Mouse (Mus musculus): ENCODE data around the gene Proz. TPM values are rescaled to one million over a fixed set of nuclear protein-coding genes. Genes with fewer than 3 reads are reported as not detected.
A peak's percentile ranks its signal among the peaks of the same experiment; 100 is the strongest.

The Proz gene
- polyA plus RNA-seq, 1 experiment, result 0.70 TPM

DNA sequence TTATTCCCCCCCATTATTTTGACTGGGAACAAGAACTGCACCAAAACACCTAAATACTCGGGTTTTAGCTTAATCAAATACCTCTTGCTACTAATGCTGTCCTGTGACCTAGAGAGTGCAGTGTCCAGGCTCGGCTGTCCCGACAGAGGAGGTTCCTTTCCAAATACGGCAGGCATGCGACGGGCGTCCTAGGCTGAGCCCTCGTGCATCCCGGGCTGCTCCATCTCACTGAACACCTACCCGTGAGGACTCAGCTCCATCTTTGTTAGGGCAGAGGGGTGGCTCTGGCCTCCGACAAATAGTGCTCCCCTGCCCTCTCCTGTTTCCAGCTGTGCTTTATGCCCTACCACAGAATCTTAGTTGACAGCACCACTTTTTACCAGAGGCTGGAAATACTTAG lies 51.2 kb downstream of the Proz start:
- H3K4me3 ChIP-seq (replicated peaks; ENCODE audit: control insufficient read depth, low read depth, low read length), result no peak overlapping the region
- 90% methylated on average over 11 of the region's 11 CpGs for WGBS
- H3K27ac ChIP-seq (ENCODE audit: control insufficient read depth, insufficient read depth, low read depth, low read length, poor library complexity), result no peak overlapping the region
- no peaks in the 10 kb centered on the region; the same call in 1 of the 2 replicates for H3K4me1 ChIP-seq (ENCODE audit: control insufficient read depth, insufficient read depth, low read length)
- TF ChIP-seq CTCF (IDR thresholded peaks at IDR 0.05; ENCODE audit: control insufficient read depth, insufficient read depth, low read length) (no peak), POLR2A (IDR thresholded peaks at IDR 0.05; ENCODE audit: borderline replicate concordance, control insufficient read depth, low read depth, low read length) (no peak)

DNA sequence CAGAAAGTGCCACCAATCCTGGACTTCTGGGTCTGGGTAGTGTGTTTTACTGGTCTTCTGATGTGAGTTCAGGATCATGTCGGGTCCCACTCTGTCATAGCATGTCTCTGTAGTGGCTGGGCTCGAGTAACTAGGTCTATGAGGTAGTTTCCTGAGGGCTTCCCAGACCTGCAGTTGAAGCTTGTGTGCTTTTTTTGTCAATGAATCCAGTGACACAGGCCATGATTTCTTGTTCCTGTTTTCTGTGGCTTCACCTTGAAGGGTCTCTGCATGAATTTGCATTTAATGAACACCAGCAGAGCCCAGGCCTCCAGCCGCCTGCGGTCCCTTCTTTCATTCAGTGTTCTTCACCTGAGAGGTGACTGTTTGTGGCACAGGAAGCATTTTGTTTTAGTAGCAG lies 52.5 kb downstream of the Proz start:
- Histone ChIP-seq H3K27ac (ENCODE audit: control insufficient read depth, insufficient read depth, low read depth, low read length, poor library complexity) (no peak overlapping the region), H3K4me1 (ENCODE audit: control insufficient read depth, insufficient read depth, low read length) (no peaks in the 10 kb centered on the region; the same call in 1 of the 2 replicates), H3K4me3 (replicated peaks; ENCODE audit: control insufficient read depth, low read depth, low read length) (no peak overlapping the region)
- WGBS, result 46% methylated on average over 4 of the region's 4 CpGs
- TF ChIP-seq CTCF (IDR thresholded peaks at IDR 0.05; ENCODE audit: control insufficient read depth, insufficient read depth, low read length), result no peak
- no peak for TF ChIP-seq POLR2A (IDR thresholded peaks at IDR 0.05; ENCODE audit: borderline replicate concordance, control insufficient read depth, low read depth, low read length)

DNA sequence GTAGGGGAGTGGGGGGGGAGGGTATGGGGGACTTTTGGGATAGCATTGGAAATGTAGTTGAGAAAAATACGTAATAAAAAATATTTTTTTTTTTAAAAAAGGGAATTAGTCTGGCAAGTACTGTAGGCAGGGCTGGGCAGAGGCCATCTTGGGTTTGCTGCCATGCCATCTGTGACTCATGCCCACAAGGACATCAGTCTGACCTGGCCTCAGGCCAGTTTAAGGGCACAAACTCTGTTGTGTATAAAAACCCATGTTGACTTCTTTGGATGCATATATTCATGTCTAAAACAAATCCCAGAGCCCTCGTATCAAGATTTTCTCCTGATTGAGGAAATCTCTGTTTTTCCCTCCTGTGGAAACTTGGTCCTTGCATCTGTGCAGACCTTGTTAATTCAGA lies 56.4 kb downstream of the Proz start:
- 94% methylated on average over 2 of the region's 2 CpGs for WGBS
- TF ChIP-seq POLR2A (IDR thresholded peaks at IDR 0.05; ENCODE audit: borderline replicate concordance, control insufficient read depth, low read depth, low read length) (no peak), CTCF (IDR thresholded peaks at IDR 0.05; ENCODE audit: control insufficient read depth, insufficient read depth, low read length) (no peak)

DNA sequence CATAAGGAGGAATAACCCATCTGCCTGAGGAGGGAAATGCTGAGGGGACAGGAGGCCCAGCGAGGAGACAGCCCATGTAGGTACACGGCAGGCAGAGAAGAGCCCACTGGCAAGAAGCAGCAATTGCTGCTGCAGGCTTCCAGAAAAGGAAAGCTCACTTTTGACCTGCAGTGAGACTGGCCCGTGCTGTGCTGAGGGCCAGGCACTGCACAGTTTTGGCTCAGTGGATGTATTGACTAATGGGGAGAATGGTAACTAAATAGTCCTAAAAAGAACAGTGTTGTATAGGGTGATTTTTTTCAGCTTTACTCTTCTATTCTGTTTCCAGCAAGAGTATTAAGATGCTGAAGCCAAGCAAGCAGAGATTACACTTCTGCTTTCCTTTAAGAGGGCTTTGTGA lies 57.8 kb downstream of the Proz start:
- Histone ChIP-seq H3K27ac (ENCODE audit: control insufficient read depth, insufficient read depth, low read depth, low read length, poor library complexity) (no peak overlapping the region), H3K4me3 (replicated peaks; ENCODE audit: control insufficient read depth, low read depth, low read length) (no peak overlapping the region), H3K4me1 (ENCODE audit: control insufficient read depth, insufficient read depth, low read length) (no peaks in the 10 kb centered on the region; the same call in 1 of the 2 replicates)
- 85% methylated on average over 3 of the region's 3 CpGs for WGBS
- no peak for TF ChIP-seq CTCF (IDR thresholded peaks at IDR 0.05; ENCODE audit: control insufficient read depth, insufficient read depth, low read length)
- no peak for TF ChIP-seq POLR2A (IDR thresholded peaks at IDR 0.05; ENCODE audit: borderline replicate concordance, control insufficient read depth, low read depth, low read length)

More for the DNA sequence above, 56.4 kb downstream of the Proz start:
- Histone ChIP-seq H3K27ac (ENCODE audit: control insufficient read depth, insufficient read depth, low read depth, low read length, poor library complexity) (no peak overlapping the region), H3K4me1 (ENCODE audit: control insufficient read depth, insufficient read depth, low read length) (no peaks in the 10 kb centered on the region; the same call in 1 of the 2 replicates), H3K4me3 (replicated peaks; ENCODE audit: control insufficient read depth, low read depth, low read length) (no peak overlapping the region)

DNA sequence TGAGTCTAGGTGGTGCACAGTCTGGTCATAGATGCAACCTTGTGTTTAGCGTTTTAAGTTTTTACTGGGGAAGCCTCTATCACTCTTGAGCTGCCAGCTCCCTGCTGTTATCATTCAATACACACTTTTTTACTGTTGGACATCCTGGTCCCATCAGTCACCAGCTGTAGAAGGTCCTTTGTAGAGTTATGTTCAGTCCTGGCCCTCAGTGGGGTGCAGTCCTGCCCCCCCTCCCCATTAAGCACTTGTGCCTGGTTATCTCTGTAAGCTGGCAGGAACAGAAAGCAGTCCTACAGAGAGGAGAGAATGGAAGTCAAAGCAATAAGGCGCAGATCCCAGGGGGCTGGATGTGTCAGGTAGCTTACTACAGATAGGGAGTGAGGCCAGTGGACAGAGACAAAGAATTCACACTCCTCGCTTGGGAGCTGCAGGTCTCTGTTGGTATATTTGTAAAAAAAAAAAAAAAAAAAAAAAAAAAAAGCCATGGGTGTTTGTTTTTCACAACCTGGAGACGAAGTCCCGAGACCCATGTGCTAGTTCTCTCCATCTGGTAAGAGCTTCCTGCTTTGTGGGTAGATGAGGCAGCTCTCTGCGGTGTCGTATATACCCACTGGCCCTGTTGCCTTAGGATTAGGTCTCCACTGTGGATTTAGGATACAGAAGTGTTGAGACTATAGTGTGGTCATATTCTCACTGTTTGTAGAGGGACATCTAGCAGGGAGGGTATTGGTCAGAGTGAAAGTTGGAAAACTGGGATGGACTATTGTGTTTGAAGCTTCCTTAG lies 60.4 kb downstream of the Proz start:
- Histone ChIP-seq H3K27ac (ENCODE audit: control insufficient read depth, insufficient read depth, low read depth, low read length, poor library complexity) (peak overlapping the region; percentile 39), H3K4me3 (replicated peaks; ENCODE audit: control insufficient read depth, low read depth, low read length) (no peak overlapping the region), H3K4me1 (ENCODE audit: control insufficient read depth, insufficient read depth, low read length) (no peaks in the 10 kb centered on the region; the same call in 1 of the 2 replicates)
- 34% methylated on average over 7 of the region's 7 CpGs for WGBS
- TF ChIP-seq POLR2A (IDR thresholded peaks at IDR 0.05; ENCODE audit: borderline replicate concordance, control insufficient read depth, low read depth, low read length), result no peak
- TF ChIP-seq CTCF (IDR thresholded peaks at IDR 0.05; ENCODE audit: control insufficient read depth, insufficient read depth, low read length), result no peak

DNA sequence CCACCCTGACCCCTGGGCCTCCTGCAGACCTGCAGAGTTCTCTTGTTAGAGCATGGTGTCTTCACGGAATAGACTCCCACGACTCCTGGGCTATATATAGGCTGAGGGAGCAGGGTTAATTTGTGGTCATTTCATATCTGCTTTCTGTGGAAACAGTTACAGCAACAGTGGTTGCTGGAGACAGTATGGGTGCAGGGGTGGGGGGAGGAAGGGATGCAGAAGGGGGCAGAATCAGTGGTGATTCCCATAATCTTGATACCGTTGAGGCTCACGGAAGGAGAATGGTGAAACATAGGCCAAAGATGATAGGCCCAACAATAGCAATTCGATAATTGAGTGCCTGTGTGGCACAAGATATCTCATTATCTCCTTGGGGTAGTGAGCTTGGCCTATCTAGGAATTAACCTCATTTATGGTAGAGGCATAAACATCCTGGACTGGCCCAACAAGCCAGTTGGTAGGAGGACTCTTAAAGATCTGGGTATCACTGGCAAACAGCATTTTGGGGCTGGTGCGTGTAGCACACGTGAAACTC lies 62.2 kb downstream of the Proz start:
- Histone ChIP-seq H3K27ac (ENCODE audit: control insufficient read depth, insufficient read depth, low read depth, low read length, poor library complexity) (no peak overlapping the region), H3K4me1 (ENCODE audit: control insufficient read depth, insufficient read depth, low read length) (no peaks in the 10 kb centered on the region; the same call in 1 of the 2 replicates), H3K4me3 (replicated peaks; ENCODE audit: control insufficient read depth, low read depth, low read length) (no peak overlapping the region)
- WGBS, result 63% methylated on average over 7 of the region's 7 CpGs
- TF ChIP-seq CTCF (IDR thresholded peaks at IDR 0.05; ENCODE audit: control insufficient read depth, insufficient read depth, low read length) (no peak), POLR2A (IDR thresholded peaks at IDR 0.05; ENCODE audit: borderline replicate concordance, control insufficient read depth, low read depth, low read length) (no peak)

DNA sequence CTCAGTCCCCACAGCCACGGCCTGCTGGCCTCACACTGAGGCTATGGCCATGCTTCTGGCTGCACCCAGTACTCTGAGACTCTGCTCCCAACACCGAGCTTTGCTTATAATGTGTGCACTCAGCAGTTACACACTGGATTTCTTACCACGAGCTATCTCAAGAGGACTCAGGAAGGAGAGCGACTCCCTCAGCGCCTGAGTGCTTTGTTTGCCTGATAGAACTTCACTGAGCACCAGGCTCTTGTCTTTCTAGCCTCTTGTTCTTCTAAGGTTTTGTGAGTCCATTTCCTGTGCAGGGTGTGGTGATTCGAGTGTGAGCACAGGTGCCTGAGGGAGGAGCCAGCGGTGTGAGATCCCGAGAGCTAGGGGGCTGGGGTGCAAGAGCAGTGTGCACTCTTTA lies 64.2 kb downstream of the Proz start:
- 87% methylated on average over 8 of the region's 8 CpGs for WGBS
- H3K27ac ChIP-seq (ENCODE audit: control insufficient read depth, insufficient read depth, low read depth, low read length, poor library complexity), result no peak overlapping the region
- no peak overlapping the region for H3K4me3 ChIP-seq (replicated peaks; ENCODE audit: control insufficient read depth, low read depth, low read length)
- H3K4me1 ChIP-seq (ENCODE audit: control insufficient read depth, insufficient read depth, low read length), result no peaks in the 10 kb centered on the region; the same call in 1 of the 2 replicates
- TF ChIP-seq CTCF (IDR thresholded peaks at IDR 0.05; ENCODE audit: control insufficient read depth, insufficient read depth, low read length) (no peak), POLR2A (IDR thresholded peaks at IDR 0.05; ENCODE audit: borderline replicate concordance, control insufficient read depth, low read depth, low read length) (no peak)

Other genes with a start within 250 kb of the Proz start
- gene Mcf2l, start 187.1 kb upstream of the Proz start, polyA plus RNA-seq (2011; ENCODE audit: insufficient read depth, insufficient read length, low replicate concordance, missing spikeins), result 8.8 and 17.3 TPM in 2 replicates
- 0.86 and 1.3 TPM in 2 replicates for gene F7, start 34.9 kb upstream of the Proz start, polyA plus RNA-seq (2011; ENCODE audit: insufficient read depth, insufficient read length, low replicate concordance, missing spikeins)
- gene F10, start 23.6 kb upstream of the Proz start, polyA plus RNA-seq (2011; ENCODE audit: insufficient read depth, insufficient read length, low replicate concordance, missing spikeins), result 8.0 and 27.9 TPM in 2 replicates
- 16.6 and 19.1 TPM in 2 replicates for gene Pcid2, start 44.5 kb downstream of the Proz start, polyA plus RNA-seq (2011; ENCODE audit: insufficient read depth, insufficient read length, low replicate concordance, missing spikeins)
- gene Cul4a, start 44.7 kb downstream of the Proz start, polyA plus RNA-seq (2011; ENCODE audit: insufficient read depth, insufficient read length, low replicate concordance, missing spikeins), result 54.9 and 73.7 TPM in 2 replicates
- 61.3 and 127 TPM in 2 replicates for gene Lamp1, start 98.2 kb downstream of the Proz start, polyA plus RNA-seq (2011; ENCODE audit: insufficient read depth, insufficient read length, low replicate concordance, missing spikeins)
- gene Grtp1, start 139.7 kb downstream of the Proz start, polyA plus RNA-seq (2011; ENCODE audit: insufficient read depth, insufficient read length, low replicate concordance, missing spikeins), result 6.8 and 20.6 TPM in 2 replicates
- gene Adprhl1, start 193.2 kb downstream of the Proz start, polyA plus RNA-seq (2011; ENCODE audit: insufficient read depth, insufficient read length, low replicate concordance, missing spikeins), result 0.99 TPM in 1 of 2 replicates, not detected in the other
- gene Dcun1d2, start 227.2 kb downstream of the Proz start, polyA plus RNA-seq (2011; ENCODE audit: insufficient read depth, insufficient read length, low replicate concordance, missing spikeins), result 5.7 and 7.4 TPM in 2 replicates
- gene Tmco3, start 227.3 kb downstream of the Proz start, polyA plus RNA-seq (2011; ENCODE audit: insufficient read depth, insufficient read length, low replicate concordance, missing spikeins), result 7.4 and 7.9 TPM in 2 replicates

All from bone marrow, adult 2 months (tissue).